In genomic region chr13:64002945-64003459, GRCm38 (mm10) we compare ENCODE assay signal across 8 mouse cellular contexts.
A peak's percentile ranks its signal among the peaks of the same experiment; 100 is the strongest.
DNase-seq lines count a peak whose midpoint lies in the region; ATAC-seq and TF ChIP-seq lines count a peak whose summit lies in the region.

No protein-coding gene starts in this region.

- peak; percentile 69 for DNase-seq in forebrain, embryonic 11.5 days (ENCODE audit: low spot score)
- peak; percentile 76 for DNase-seq in hindbrain, embryonic 10.5 days (ENCODE audit: low spot score)
- peak; percentile 88 for DNase-seq in mesoderm, embryonic 11.5 days (ENCODE audit: low read depth, low spot score)
- DNase-seq in layer of hippocampus, adult 11-12 months (ENCODE audit: low spot score) = no peak
- no peak for DNase-seq in left cerebral cortex, postnatal 25 days (ENCODE audit: low spot score in 2 of 2)

- no peak overlapping the region for H3K27ac ChIP-seq in forebrain, embryonic 11.5 days (ENCODE audit: low read depth, low read length)
- H3K27ac ChIP-seq in forebrain, embryonic 15.5 days (replicated peaks) = no peak overlapping the region
- H3K27ac ChIP-seq in ES-Bruce4 (ENCODE audit: insufficient read depth, low read length) = peak overlapping the region; percentile 23; the same call in 1 of the 2 replicates
- peak overlapping the region; percentile 81 for H3K27ac ChIP-seq in hindbrain, embryonic 10.5 days

- H3K9ac ChIP-seq in forebrain, embryonic 11.5 days (ENCODE audit: low read length) = no peak overlapping the region; the same call in 1 of the 2 replicates
- H3K9ac ChIP-seq in forebrain, embryonic 15.5 days (replicated peaks) = no peak overlapping the region
- no peak overlapping the region for H3K9ac ChIP-seq in ES-Bruce4 (ENCODE audit: low read depth, poor library complexity, severe bottlenecking)

- no peaks in the 10 kb centered on the region for H3K9me3 ChIP-seq in forebrain, embryonic 11.5 days (ENCODE audit: control insufficient read depth, low read length)
- H3K9me3 ChIP-seq in forebrain, embryonic 15.5 days = no peaks in the 10 kb centered on the region
- H3K9me3 ChIP-seq in ES-Bruce4 (replicated peaks; ENCODE audit: control insufficient read depth, insufficient read depth, low read length, poor library complexity, severe bottlenecking) = no peaks in the 10 kb centered on the region
- H3K9me3 ChIP-seq in hindbrain, embryonic 10.5 days = no peaks in the 10 kb centered on the region

- H3K4me1 ChIP-seq in forebrain, embryonic 11.5 days (replicated peaks; ENCODE audit: control insufficient read depth, insufficient read depth, low read length) = peaks cover 4% of the 10 kb centered on the region
- peaks cover 5% of the 10 kb centered on the region; the same call in 1 of the 2 replicates for H3K4me1 ChIP-seq in forebrain, embryonic 15.5 days
- H3K4me1 ChIP-seq in ES-Bruce4 (ENCODE audit: control insufficient read depth, insufficient read depth, low read length) = no peaks in the 10 kb centered on the region
- H3K4me1 ChIP-seq in hindbrain, embryonic 10.5 days (replicated peaks) = peaks cover 37% of the 10 kb centered on the region

- TF ChIP-seq CTCF in ES-Bruce4 (IDR thresholded peaks at IDR 0.05; ENCODE audit: low read depth, low read length) = no peak

- ATAC-seq in forebrain, embryonic 11.5 days (replicated peaks; ENCODE audit: low FRiP score) = peak; percentile 64
- ATAC-seq in forebrain, embryonic 15.5 days (replicated peaks) = no peak; the same call in 1 of the 2 replicates
- no peak for ATAC-seq in erythroid progenitor cell, adult 5-6 weeks (replicated peaks; ENCODE audit: low FRiP score, poor library complexity, severe bottlenecking)

- no peak overlapping the region for H3K4me3 ChIP-seq in forebrain, embryonic 11.5 days (ENCODE audit: low read depth, low read length)
- no peak overlapping the region for H3K4me3 ChIP-seq in forebrain, embryonic 15.5 days
- H3K4me3 ChIP-seq in ES-Bruce4 (ENCODE audit: low read depth, low read length) = no peak overlapping the region
- peak overlapping the region; percentile 21 for H3K4me3 ChIP-seq in hindbrain, embryonic 10.5 days

- H3K36me3 ChIP-seq in forebrain, embryonic 11.5 days (ENCODE audit: control insufficient read depth, insufficient read depth, low read length) = no peaks in the 10 kb centered on the region
- no peaks in the 10 kb centered on the region for H3K36me3 ChIP-seq in forebrain, embryonic 15.5 days
- no peaks in the 10 kb centered on the region for H3K36me3 ChIP-seq in ES-Bruce4 (ENCODE audit: control insufficient read depth, insufficient read depth, low read length, poor library complexity, severe bottlenecking)
- H3K36me3 ChIP-seq in hindbrain, embryonic 10.5 days = no peaks in the 10 kb centered on the region

- no peaks in the 10 kb centered on the region for H3K27me3 ChIP-seq in forebrain, embryonic 11.5 days (ENCODE audit: control insufficient read depth, insufficient read depth, low read length)
- H3K27me3 ChIP-seq in forebrain, embryonic 15.5 days = peaks cover 38% of the 10 kb centered on the region
- H3K27me3 ChIP-seq in ES-Bruce4 (ENCODE audit: control insufficient read depth, insufficient read depth, low read length, poor library complexity, severe bottlenecking) = no peaks in the 10 kb centered on the region
- H3K27me3 ChIP-seq in hindbrain, embryonic 10.5 days (ENCODE audit: insufficient read depth, poor library complexity, severe bottlenecking) = peaks cover 15% of the 10 kb centered on the region

- WGBS in forebrain, embryonic 11.5 days = 9% methylated on average over 6 of the region's 6 CpGs
- WGBS in forebrain, embryonic 15.5 days = 8% methylated on average over 6 of the region's 6 CpGs
- under 1% methylated on average over 6 of the region's 6 CpGs for WGBS in hindbrain, embryonic 10.5 days

- no peak overlapping the region for H3K4me2 ChIP-seq in forebrain, embryonic 11.5 days (ENCODE audit: low read depth, low read length, severe bottlenecking)
- no peak overlapping the region for H3K4me2 ChIP-seq in forebrain, embryonic 15.5 days (replicated peaks)

- no peak for TF ChIP-seq POLR2A in ES-Bruce4 (IDR thresholded peaks at IDR 0.05; ENCODE audit: insufficient read depth, low read length)

- TF ChIP-seq EP300 in ES-Bruce4 (IDR thresholded peaks at IDR 0.05; ENCODE audit: insufficient read depth, low read depth, low read length) = 0 out of 2 replicates have a peak, but pooled peaks have one; percentile 68

- intact Hi-C loops in left cerebral cortex, postnatal 25 days (cut with DNase I) = no loop called here

Comparison
In these comparisons a context has a peak if more than half of its experiments do, and no peak if none do; other contexts are left out.
1. DNase-seq: peak in forebrain, embryonic 11.5 days (single experiment), hindbrain, embryonic 10.5 days (single experiment) and mesoderm, embryonic 11.5 days (single experiment); none in layer of hippocampus, adult 11-12 months (single experiment) and left cerebral cortex, postnatal 25 days (0 of 2).
2. H3K27ac ChIP-seq: peak in ES-Bruce4 (single experiment) and hindbrain, embryonic 10.5 days (single experiment); none in forebrain, embryonic 11.5 days (single experiment) and forebrain, embryonic 15.5 days (single experiment).